Mouse (Mus musculus): ENCODE measurements around the gene Spock2.
A peak's percentile ranks its signal among the peaks of the same experiment; 100 is the strongest.

- TF ChIP-seq CTCF (conservative IDR thresholded peaks at IDR 0.05 in 1 of 2, IDR thresholded peaks at IDR 0.05 in 1 of 2; ENCODE audit: low read depth in 2 of 2, low read length in 2 of 2) (peak; percentile 68 to 69), ZKSCAN1 (IDR thresholded peaks at IDR 0.05; ENCODE audit: borderline replicate concordance, low read depth, low read length) (no peak), POLR2A (IDR thresholded peaks at IDR 0.05; ENCODE audit: low read depth, low read length) (no peak), TBP (conservative IDR thresholded peaks at IDR 0.05; ENCODE audit: low read depth, low read length) (no peak), ETS1 (conservative IDR thresholded peaks at IDR 0.05; ENCODE audit: low read depth, low read length) (no peak)
Measured at GRCm38 (mm10) chr10:60124078-60124477, 18.1 kb downstream of the Spock2 start.

Measured in CH12.LX (cell line).